8 mouse cellular contexts compared by ENCODE assay signal in genomic region chr6:125166051-125166751, GRCm38 (mm10). TPM values are rescaled to one million over a fixed set of nuclear protein-coding genes. Genes with fewer than 3 reads are reported as not detected.
DNase-seq lines count a peak whose midpoint lies in the region; ATAC-seq lines count a peak whose summit lies in the region.

Gene Gapdh (minus strand): TSS chr6:125166467.

- peak within 1 kb of the TSS; percentile 83 for H3K4me2 ChIP-seq in intestine, embryonic 16.5 days (ENCODE audit: low read depth, low read length)
- H3K4me2 ChIP-seq in limb, embryonic 12.5 days: peak within 1 kb of the TSS; percentile 94
- peak within 1 kb of the TSS; percentile 96 for H3K4me2 ChIP-seq in midbrain, embryonic 12.5 days (replicated peaks)

- H3K9me3 ChIP-seq in intestine, embryonic 16.5 days (ENCODE audit: control insufficient read depth, low read length): no peaks in the 10 kb centered on the region
- no peaks in the 10 kb centered on the region for H3K9me3 ChIP-seq in limb, embryonic 12.5 days
- H3K9me3 ChIP-seq in midbrain, embryonic 12.5 days: no peaks in the 10 kb centered on the region

- peak within 1 kb of the TSS; percentile 99 for H3K27ac ChIP-seq in intestine, embryonic 16.5 days (ENCODE audit: low read length)
- peak within 1 kb of the TSS; percentile 97 for H3K27ac ChIP-seq in limb, embryonic 12.5 days
- H3K27ac ChIP-seq in midbrain, embryonic 12.5 days (replicated peaks): peak within 1 kb of the TSS; percentile 95

- ATAC-seq in granulocyte monocyte progenitor cell, adult 5-6 weeks (replicated peaks; ENCODE audit: poor library complexity, severe bottlenecking): peak; percentile 41
- peak; percentile 83 for ATAC-seq in intestine, embryonic 16.5 days
- ATAC-seq in limb, embryonic 12.5 days (ENCODE audit: insufficient number of reproducible peaks, insufficient read depth, low FRiP score, low TSS enrichment, low read depth): peak; percentile 28
- peak; percentile 5; the same call in 1 of the 2 replicates for ATAC-seq in midbrain, embryonic 12.5 days (ENCODE audit: low FRiP score, low read depth)

- H3K36me3 ChIP-seq in intestine, embryonic 16.5 days (ENCODE audit: control insufficient read depth, insufficient read depth, low read length): peaks cover 14% of the 10 kb centered on the region; the same call in 1 of the 2 replicates
- H3K36me3 ChIP-seq in limb, embryonic 12.5 days: peaks cover 77% of the 10 kb centered on the region
- H3K36me3 ChIP-seq in midbrain, embryonic 12.5 days: peaks cover 55% of the 10 kb centered on the region

- DNase-seq in 3T3-L1 (ENCODE audit: low read depth, low spot score) (peak; percentile 97), ZHBTc4 (ENCODE audit: low read depth, low spot score) (peak; percentile 72)
- peak; percentile 86 for DNase-seq in embryo, embryonic 10.5 days (ENCODE audit: low spot score)
- DNase-seq in thymus, postnatal 0 days (ENCODE audit: low spot score): no peak

- under 1% methylated on average over 18 of the region's 18 CpGs for WGBS in intestine, embryonic 16.5 days
- 0% methylated on average over 18 of the region's 18 CpGs for WGBS in limb, embryonic 12.5 days
- WGBS in midbrain, embryonic 12.5 days: 1% methylated on average over 18 of the region's 18 CpGs

- peaks cover 34% of the 10 kb centered on the region for H3K4me1 ChIP-seq in intestine, embryonic 16.5 days (ENCODE audit: control insufficient read depth, insufficient read depth, low read length)
- H3K4me1 ChIP-seq in limb, embryonic 12.5 days (replicated peaks): peaks cover 43% of the 10 kb centered on the region
- H3K4me1 ChIP-seq in midbrain, embryonic 12.5 days: peaks cover 41% of the 10 kb centered on the region

- peak within 1 kb of the TSS; percentile 98 for H3K9ac ChIP-seq in intestine, embryonic 16.5 days (ENCODE audit: low read depth, low read length)
- peak within 1 kb of the TSS; percentile 99 for H3K9ac ChIP-seq in limb, embryonic 12.5 days (replicated peaks)
- peak within 1 kb of the TSS; percentile 97 for H3K9ac ChIP-seq in midbrain, embryonic 12.5 days (replicated peaks)

- H3K4me3 ChIP-seq in intestine, embryonic 16.5 days (ENCODE audit: low read length): peak within 1 kb of the TSS; percentile 91
- peak within 1 kb of the TSS; percentile 99 for H3K4me3 ChIP-seq in limb, embryonic 12.5 days (replicated peaks)
- peak within 1 kb of the TSS; percentile 86 for H3K4me3 ChIP-seq in midbrain, embryonic 12.5 days

- no peaks in the 10 kb centered on the region for H3K27me3 ChIP-seq in intestine, embryonic 16.5 days (replicated peaks; ENCODE audit: control insufficient read depth, insufficient read depth, low read length)
- H3K27me3 ChIP-seq in limb, embryonic 12.5 days: no peaks in the 10 kb centered on the region
- H3K27me3 ChIP-seq in midbrain, embryonic 12.5 days: no peaks in the 10 kb centered on the region

RNA-seq across cellular contexts. Expression of gene Gapdh, which starts in this region (rescaled TPM):
- total RNA-seq in granulocyte monocyte progenitor cell, adult 5-6 weeks (2014; fragmentation: Nextera tagmentation): 2,842 and 3,031 TPM in 2 replicates
- 1,694 and 2,022 TPM in 2 replicates for total RNA-seq in granulocyte monocyte progenitor cell, adult 5-6 weeks (2017)
- 2,256 and 2,328 TPM in 2 replicates for polyA plus RNA-seq in intestine, embryonic 16.5 days (2015; fragmentation: Nextera tagmentation; extraction: Ambion mirVana)
- 2,206 and 2,264 TPM in 2 replicates for polyA plus RNA-seq in limb, embryonic 12.5 days (2016; fragmentation: Nextera tagmentation; extraction: Ambion mirVana)
- polyA plus RNA-seq in midbrain, embryonic 12.5 days (2016; fragmentation: Nextera tagmentation; extraction: Ambion mirVana): 1,933 and 1,972 TPM in 2 replicates
- polyA plus RNA-seq in thymus, postnatal 0 days (2015; fragmentation: Nextera tagmentation; extraction: Ambion mirVana): 1,452 and 1,606 TPM in 2 replicates

Comparison
In these comparisons a context has a peak if more than half of its experiments do, and no peak if none do; other contexts are left out.
1. ATAC-seq: peak in every context shown above with its lines; median percentile 83 in intestine, embryonic 16.5 days; 41 in granulocyte monocyte progenitor cell, adult 5-6 weeks; 28 in limb, embryonic 12.5 days; 5 in midbrain, embryonic 12.5 days.